Mouse (Mus musculus): Measurements from ENCODE around the gene Gabra1. TPM values are rescaled to one million over a fixed set of nuclear protein-coding genes. Genes with fewer than 3 reads are reported as not detected.
A peak's percentile ranks its signal among the peaks of the same experiment; 100 is the strongest.

The Gabra1 gene
- polyA plus RNA-seq (2015; fragmentation: Nextera tagmentation; extraction: Ambion mirVana): 36.3 and 41.5 TPM in 2 replicates

GRCm38 (mm10) chr11:42182825-42183152 lies at the start of gene Gabra1:
Gene Gabra1, minus strand, starts transcription at chr11:42182930.
- 1% methylated on average over 13 of the region's 13 CpGs for WGBS
- H3K9me3 ChIP-seq: no peaks in the 10 kb centered on the region
- H3K36me3 ChIP-seq (replicated peaks): no peaks in the 10 kb centered on the region
- H3K4me2 ChIP-seq: peak within 1 kb of the TSS; percentile 88
- no peaks in the 10 kb centered on the region for H3K27me3 ChIP-seq (replicated peaks)
- ATAC-seq (replicated peaks): peak; percentile 90
- H3K9ac ChIP-seq: peak within 1 kb of the TSS; percentile 76
- H3K27ac ChIP-seq: peak within 1 kb of the TSS; percentile 94
- peak within 1 kb of the TSS; percentile 61 for H3K4me3 ChIP-seq
- H3K4me1 ChIP-seq: peaks cover 11% of the 10 kb centered on the region; the same call in 1 of the 2 replicates

- Histone ChIP-seq H3K27ac (peak overlapping the region; percentile 94), H3K9me3 (no peaks in the 10 kb centered on the region), H3K4me1 (peaks cover 11% of the 10 kb centered on the region; the same call in 1 of the 2 replicates), H3K9ac (peak overlapping the region; percentile 76), H3K36me3 (replicated peaks) (no peaks in the 10 kb centered on the region), H3K27me3 (replicated peaks) (no peaks in the 10 kb centered on the region), H3K4me2 (peak overlapping the region; percentile 88), H3K4me3 (peak overlapping the region; percentile 61)
- peak; percentile 93 for ATAC-seq (replicated peaks)
- WGBS: under 1% methylated on average over 35 of the region's 35 CpGs
These were observed 531 bp downstream of the Gabra1 start for GRCm38 (mm10) chr11:42181973-42182824.

- no peaks in the 10 kb centered on the region for H3K36me3 ChIP-seq (replicated peaks)
- H3K9ac ChIP-seq: peak overlapping the region; percentile 76
- WGBS: 16% methylated on average over 5 of the region's 5 CpGs
- peak; percentile 48 for ATAC-seq (replicated peaks)
- peak overlapping the region; percentile 61 for H3K4me3 ChIP-seq
- H3K9me3 ChIP-seq: no peaks in the 10 kb centered on the region
- H3K27me3 ChIP-seq (replicated peaks): no peaks in the 10 kb centered on the region
- peak overlapping the region; percentile 88 for H3K4me2 ChIP-seq
- H3K4me1 ChIP-seq: peaks cover 11% of the 10 kb centered on the region; the same call in 1 of the 2 replicates
- peak overlapping the region; percentile 94 for H3K27ac ChIP-seq
These were observed 1.3 kb downstream of the Gabra1 start for GRCm38 (mm10) chr11:42181426-42181825.

DNA sequence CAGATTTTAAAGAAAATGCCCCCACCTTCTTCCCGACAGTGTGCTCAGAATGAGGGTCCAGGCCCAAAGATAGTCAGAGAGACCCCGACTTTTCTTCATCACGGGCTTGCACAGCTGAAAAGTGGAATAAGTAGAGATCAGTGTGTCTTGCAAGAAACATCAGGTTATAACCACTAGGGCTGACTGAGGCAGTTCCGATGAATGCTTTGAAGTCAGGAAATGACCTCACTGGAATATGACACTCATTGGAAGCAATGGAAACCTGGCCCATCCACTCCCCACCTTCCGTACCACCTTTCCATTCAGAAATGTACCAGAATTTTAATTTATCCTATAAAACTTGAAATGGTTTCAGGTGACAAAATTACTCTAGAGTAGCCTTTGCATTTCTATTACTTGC lies 3.2 kb downstream of the Gabra1 start:
- no peak overlapping the region for H3K27ac ChIP-seq
- H3K4me3 ChIP-seq: peak overlapping the region; percentile 18
- WGBS: 79% methylated on average over 5 of the region's 5 CpGs
- ATAC-seq (replicated peaks): no peak
- H3K9me3 ChIP-seq: no peaks in the 10 kb centered on the region
- no peaks in the 10 kb centered on the region for H3K36me3 ChIP-seq (replicated peaks)
- H3K4me1 ChIP-seq: peaks cover 11% of the 10 kb centered on the region; the same call in 1 of the 2 replicates
- peak overlapping the region; percentile 88 for H3K4me2 ChIP-seq
- no peaks in the 10 kb centered on the region for H3K27me3 ChIP-seq (replicated peaks)
- no peak overlapping the region for H3K9ac ChIP-seq

DNA sequence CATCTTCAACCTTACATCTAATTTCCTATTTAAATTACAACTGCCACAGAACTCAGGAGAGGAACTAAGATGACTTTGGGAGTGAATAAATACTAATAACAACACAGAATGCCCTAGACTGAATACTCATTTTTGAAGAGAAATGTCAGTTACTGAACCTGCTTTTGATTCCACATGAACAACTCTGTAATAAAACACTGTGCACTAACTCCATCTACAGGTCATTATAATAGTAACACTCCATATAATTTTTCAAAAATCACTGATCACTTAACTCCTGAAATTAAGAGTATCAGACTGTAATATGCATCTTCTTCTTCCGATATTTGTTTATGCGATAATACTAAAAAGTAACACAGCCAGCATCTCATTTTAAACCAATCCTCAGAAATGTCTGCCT lies 4.4 kb downstream of the Gabra1 start:
- peaks cover 8% of the 10 kb centered on the region; the same call in 1 of the 2 replicates for H3K4me1 ChIP-seq
- H3K36me3 ChIP-seq (replicated peaks): no peaks in the 10 kb centered on the region
- 0 out of 2 replicates have a peak overlapping the region, but pooled peaks have one; percentile 45 for H3K27ac ChIP-seq
- 91% methylated on average over 2 of the region's 2 CpGs for WGBS
- H3K9ac ChIP-seq: no peak overlapping the region
- no peak for ATAC-seq (replicated peaks)
- no peak overlapping the region for H3K4me3 ChIP-seq
- no peaks in the 10 kb centered on the region for H3K27me3 ChIP-seq (replicated peaks)
- peak overlapping the region; percentile 31 for H3K4me2 ChIP-seq
- no peaks in the 10 kb centered on the region for H3K9me3 ChIP-seq

DNA sequence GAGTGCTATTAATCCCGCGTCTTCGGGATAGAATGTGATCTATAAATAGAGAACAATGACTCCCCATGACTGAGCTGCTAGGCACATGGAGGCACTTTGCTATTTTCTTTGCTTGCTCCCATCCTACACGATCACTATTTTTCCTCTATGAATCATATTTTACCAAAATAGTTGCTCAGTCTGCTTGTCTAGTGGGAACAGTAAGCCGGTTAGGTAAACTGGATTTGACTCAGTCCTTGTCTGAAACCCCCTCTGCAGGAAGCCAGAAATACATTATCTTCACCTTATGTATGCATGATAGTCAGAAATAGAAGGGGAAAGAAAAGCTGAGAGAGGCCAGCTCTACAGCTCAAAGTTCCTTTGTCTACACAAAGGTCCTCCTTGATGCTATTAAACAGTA lies 31.3 kb downstream of the Gabra1 start:
- WGBS: 90% methylated on average over 5 of the region's 5 CpGs
- no peak for ATAC-seq (replicated peaks)
- no peak overlapping the region for H3K4me2 ChIP-seq

GRCm38 (mm10) chr11:42116931-42117330 lies 65.8 kb downstream of the Gabra1 start:
- no peak for ATAC-seq (replicated peaks)
- Histone ChIP-seq H3K9me3 (no peaks in the 10 kb centered on the region), H3K27ac (no peak overlapping the region), H3K4me1 (no peaks in the 10 kb centered on the region), H3K4me2 (no peak overlapping the region), H3K9ac (no peak overlapping the region), H3K27me3 (replicated peaks) (no peaks in the 10 kb centered on the region), H3K4me3 (no peak overlapping the region), H3K36me3 (replicated peaks) (no peaks in the 10 kb centered on the region)
- 87% methylated on average over 1 of the region's 1 CpGs for WGBS

More for the DNA sequence above, 31.3 kb downstream of the Gabra1 start:
- Histone ChIP-seq H3K27ac (no peak overlapping the region), H3K9me3 (no peaks in the 10 kb centered on the region), H3K27me3 (replicated peaks) (no peaks in the 10 kb centered on the region), H3K9ac (no peak overlapping the region), H3K36me3 (replicated peaks) (peaks cover 4% of the 10 kb centered on the region; the same call in 1 of the 2 replicates), H3K4me3 (no peak overlapping the region), H3K4me1 (no peaks in the 10 kb centered on the region)

DNA sequence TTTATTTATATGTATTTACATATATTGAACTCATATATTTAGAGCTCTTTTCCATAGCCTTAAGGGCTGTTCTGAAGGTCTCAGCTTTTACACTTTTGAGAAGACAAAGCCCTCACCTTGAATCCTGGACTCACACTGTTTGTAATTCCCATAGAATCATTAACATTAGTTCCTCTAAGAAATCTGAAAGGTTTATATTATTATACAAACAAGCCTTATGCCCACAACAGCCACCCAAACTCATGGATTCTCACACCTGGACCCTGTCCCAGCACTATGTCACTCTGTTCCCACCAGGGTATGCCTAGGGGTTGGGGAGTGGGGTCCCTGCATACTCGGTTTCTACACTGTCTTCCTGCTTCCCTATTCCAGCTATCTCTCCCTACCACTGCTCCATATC lies 72.7 kb downstream of the Gabra1 start:
- H3K4me1 ChIP-seq: no peaks in the 10 kb centered on the region
- H3K9me3 ChIP-seq: no peaks in the 10 kb centered on the region
- ATAC-seq (replicated peaks): no peak
- H3K9ac ChIP-seq: no peak overlapping the region
- H3K27me3 ChIP-seq (replicated peaks): no peaks in the 10 kb centered on the region
- no peak overlapping the region for H3K27ac ChIP-seq
- no peak overlapping the region for H3K4me3 ChIP-seq
- H3K4me2 ChIP-seq: no peak overlapping the region
- 86% methylated on average over 1 of the region's 1 CpGs for WGBS
- H3K36me3 ChIP-seq (replicated peaks): no peaks in the 10 kb centered on the region

GRCm38 (mm10) chr11:42109627-42110026 lies 73.1 kb downstream of the Gabra1 start:
- no peak for ATAC-seq (replicated peaks)
- H3K4me2 ChIP-seq: no peak overlapping the region
- no peaks in the 10 kb centered on the region for H3K9me3 ChIP-seq
- H3K27ac ChIP-seq: no peak overlapping the region
- H3K4me1 ChIP-seq: no peaks in the 10 kb centered on the region
- H3K27me3 ChIP-seq (replicated peaks): no peaks in the 10 kb centered on the region
- no peak overlapping the region for H3K9ac ChIP-seq
- no peak overlapping the region for H3K4me3 ChIP-seq
- no peaks in the 10 kb centered on the region for H3K36me3 ChIP-seq (replicated peaks)

GRCm38 (mm10) chr11:42095556-42095955 lies 87.2 kb downstream of the Gabra1 start:
- WGBS: 85% methylated on average over 2 of the region's 2 CpGs

More at GRCm38 (mm10) chr11:42095556-42095955, 87.2 kb downstream of the Gabra1 start:
- Histone ChIP-seq H3K36me3 (replicated peaks) (no peaks in the 10 kb centered on the region), H3K9ac (no peak overlapping the region), H3K27ac (no peak overlapping the region), H3K4me2 (no peak overlapping the region), H3K9me3 (no peaks in the 10 kb centered on the region), H3K4me3 (no peak overlapping the region), H3K27me3 (replicated peaks) (no peaks in the 10 kb centered on the region), H3K4me1 (no peaks in the 10 kb centered on the region)
- ATAC-seq (replicated peaks): no peak

Measured in midbrain, embryonic 15.5 days (tissue).